Mouse (Mus musculus) induced T-regulatory cell, adult 2 months (primary cell): Measurements from ENCODE around the gene Eddm3b.
"Not testable (repeated sequence)": the region's sequence is repeated elsewhere in the genome, so short reads cannot be mapped to it uniquely, and the experiment has no call there.

Source experiments
- DNase-seq: peaks from one replicate; pipeline ENCODE4 v3.0.0-alpha.2; 2012; ENCODE audit warnings: low read depth

Gene Eddm3b

GRCm38 (mm10) chr14:51143287-51143686, 29.1 kb downstream of the Eddm3b start:
- DNase-seq, result no peak

- no peak for DNase-seq
Measured at GRCm38 (mm10) chr14:51143937-51144336, 29.7 kb downstream of the Eddm3b start.

GRCm38 (mm10) chr14:51144451-51144850, 30.2 kb downstream of the Eddm3b start:
- no peak for DNase-seq

GRCm38 (mm10) chr14:51145521-51145920, 31.3 kb downstream of the Eddm3b start:
- DNase-seq, result no peak

GRCm38 (mm10) chr14:51146685-51147084, 32.5 kb downstream of the Eddm3b start, which contains the start of gene Rnase1:
Gene Rnase1, minus strand, starts transcription at chr14:51146785.
- no peak for DNase-seq

GRCm38 (mm10) chr14:51148006-51148405, 33.8 kb downstream of the Eddm3b start:
- DNase-seq, result no peak

GRCm38 (mm10) chr14:51149164-51149563, 34.9 kb downstream of the Eddm3b start:
- no peak for DNase-seq

- no peak for DNase-seq
Measured at GRCm38 (mm10) chr14:51150206-51150831, 36.1 kb downstream of the Eddm3b start.

- DNase-seq, result no peak
Measured at GRCm38 (mm10) chr14:51152249-51152870, 38.1 kb downstream of the Eddm3b start.

- DNase-seq, result no peak
Measured at GRCm38 (mm10) chr14:51156056-51156735, 42.0 kb downstream of the Eddm3b start.

- DNase-seq, result no peak
Measured at GRCm38 (mm10) chr14:51156736-51157068, 42.5 kb downstream of the Eddm3b start.

GRCm38 (mm10) chr14:51157072-51157471, 42.8 kb downstream of the Eddm3b start:
- DNase-seq, result no peak

- not testable (repeated sequence) for DNase-seq
Measured at GRCm38 (mm10) chr14:51161976-51162375, 47.8 kb downstream of the Eddm3b start, which contains the start of gene Rnase2b. Gene Rnase2b, plus strand, starts transcription at chr14:51162260.

GRCm38 (mm10) chr14:51163323-51163722, 49.1 kb downstream of the Eddm3b start:
- DNase-seq, result not testable (repeated sequence)

GRCm38 (mm10) chr14:51165435-51165834, 51.2 kb downstream of the Eddm3b start:
- no peak for DNase-seq

GRCm38 (mm10) chr14:51166068-51166467, 51.8 kb downstream of the Eddm3b start:
- no peak for DNase-seq
